Mouse (Mus musculus) heart, embryonic 15.5 days (tissue): Measurements from ENCODE around the gene Myct1. TPM values are rescaled to one million over a fixed set of nuclear protein-coding genes. Genes with fewer than 3 reads are reported as not detected.
A peak's percentile ranks its signal among the peaks of the same experiment; 100 is the strongest.

Source experiments
- ATAC-seq: fragments of 200-750 bp; cut with Nextera tagmentation; replicated peaks from 2 replicates; pipeline ENCODE4 v1.8.0; 2017; ENCODE audit warnings: low read depth, moderate TSS enrichment; ENCODE audit not compliant: insufficient number of reproducible peaks, insufficient read depth, low FRiP score
- H3K27ac ChIP-seq: fragments of 300-500 bp; sonication (generic); 2 replicates; pipeline ENCODE4 v1.5.1; 2015; ENCODE audit warnings: mild to moderate bottlenecking, inconsistent platforms
- H3K27me3 ChIP-seq: fragments of 300-500 bp; sonication (generic); 2 replicates; pipeline ENCODE4 v1.6.1; 2015; ENCODE audit warnings: inconsistent platforms
- H3K36me3 ChIP-seq: fragments of 300-500 bp; sonication (generic); 2 replicates; pipeline ENCODE4 v1.6.1; 2015; ENCODE audit warnings: mild to moderate bottlenecking, inconsistent platforms
- H3K4me1 ChIP-seq: fragments of 300-500 bp; sonication (generic); replicated peaks from 2 replicates; pipeline ENCODE4 v1.6.1; 2015; ENCODE audit warnings: inconsistent platforms
- H3K4me2 ChIP-seq: fragments of 300-500 bp; sonication (generic); 2 replicates; pipeline ENCODE4 v1.6.1; 2015; ENCODE audit warnings: inconsistent platforms, mild to moderate bottlenecking, moderate library complexity
- H3K4me3 ChIP-seq: fragments of 300-500 bp; sonication (generic); 2 replicates; pipeline ENCODE4 v1.5.1; 2015; ENCODE audit warnings: mild to moderate bottlenecking, inconsistent platforms
- H3K9ac ChIP-seq: fragments of 300-500 bp; sonication (generic); 2 replicates; pipeline ENCODE4 v1.6.1; 2015; ENCODE audit warnings: mild to moderate bottlenecking, inconsistent platforms
- H3K9me3 ChIP-seq: fragments of 300-500 bp; sonication (generic); replicated peaks from 2 replicates; pipeline ENCODE4 v1.6.1; 2016; ENCODE audit warnings: inconsistent platforms
- WGBS: fragments of 180-500 bp; shearing (Covaris S2); methylation state at CpG from one replicate; pipeline ENCODE4 v1.1.7; 2015; ENCODE audit warnings: mixed read lengths; 5-methylcytosine and 5-hydroxymethylcytosine counted together
- polyA plus RNA-seq: library from polyadenylated mRNA; unstranded; fragments of >200 nt; fragmentation: Nextera tagmentation; extraction: Ambion mirVana; gene quantifications from 2 replicates; pipeline ENCODE4 v1.2.1, GENCODE M21; 2015

Gene Myct1
- polyA plus RNA-seq, 1 experiment from 2014 or later: 7.9 TPM

DNA sequence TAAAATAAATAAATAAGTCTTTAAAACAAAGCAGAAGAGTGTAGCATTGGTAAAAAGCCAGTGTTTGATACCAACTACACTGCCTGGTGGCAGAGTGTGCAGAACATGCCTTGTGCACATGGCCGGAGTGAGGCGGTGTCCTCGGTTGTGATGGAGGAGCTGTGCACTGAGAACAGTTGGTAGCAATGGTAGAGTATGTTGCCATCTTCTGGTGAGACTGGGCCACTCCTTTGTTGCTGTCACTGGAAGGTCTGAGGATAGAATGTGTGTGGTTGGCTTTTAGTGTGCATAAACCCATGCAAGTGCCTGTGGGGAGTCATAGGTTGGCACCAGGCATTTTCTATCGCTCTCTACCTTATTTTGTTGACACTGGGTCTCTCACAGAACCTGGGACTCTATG lies 24.6 kb upstream of the Myct1 start:
- WGBS: 85% methylated on average over 4 of the region's 4 CpGs
- ATAC-seq: no peak
- no peaks in the 10 kb centered on the region for H3K9me3 ChIP-seq
- H3K4me2 ChIP-seq: no peak overlapping the region
- no peaks in the 10 kb centered on the region for H3K27me3 ChIP-seq
- H3K9ac ChIP-seq: no peak overlapping the region
- H3K4me3 ChIP-seq: no peak overlapping the region
- H3K4me1 ChIP-seq: no peaks in the 10 kb centered on the region
- H3K36me3 ChIP-seq: no peaks in the 10 kb centered on the region
- no peak overlapping the region for H3K27ac ChIP-seq

GRCm38 (mm10) chr10:5570059-5570458 lies 23.5 kb upstream of the Myct1 start:
- ATAC-seq: no peak
- H3K4me3 ChIP-seq: no peak overlapping the region
- no peak overlapping the region for H3K4me2 ChIP-seq
- H3K36me3 ChIP-seq: no peaks in the 10 kb centered on the region
- no peak overlapping the region for H3K9ac ChIP-seq
- H3K27me3 ChIP-seq: no peaks in the 10 kb centered on the region
- WGBS: 67% methylated on average over 8 of the region's 8 CpGs
- H3K9me3 ChIP-seq: no peaks in the 10 kb centered on the region
- H3K27ac ChIP-seq: no peak overlapping the region
- no peaks in the 10 kb centered on the region for H3K4me1 ChIP-seq

DNA sequence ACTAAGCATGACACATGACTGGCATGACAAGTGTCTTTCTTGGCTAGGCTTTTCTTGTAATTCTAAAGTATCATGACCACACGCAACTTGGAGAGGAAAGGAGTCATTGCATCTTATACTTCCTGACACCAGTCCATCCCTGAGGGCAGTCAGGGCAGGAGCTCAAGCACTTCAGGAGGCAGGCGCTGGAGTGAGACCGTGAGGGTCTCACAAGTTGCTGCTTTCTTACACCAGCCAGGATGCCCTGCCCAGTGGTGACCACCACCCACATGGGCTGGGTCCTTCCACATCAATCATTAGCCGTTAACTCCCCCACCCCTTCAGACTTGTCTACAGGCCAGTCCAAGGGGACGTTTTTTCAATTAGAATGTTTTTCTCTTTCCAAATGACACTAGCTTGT lies 22.2 kb upstream of the Myct1 start:
- H3K36me3 ChIP-seq: no peaks in the 10 kb centered on the region
- no peak overlapping the region for H3K9ac ChIP-seq
- 69% methylated on average over 5 of the region's 5 CpGs for WGBS
- H3K9me3 ChIP-seq: no peaks in the 10 kb centered on the region
- H3K27ac ChIP-seq: no peak overlapping the region
- no peaks in the 10 kb centered on the region for H3K4me1 ChIP-seq
- no peaks in the 10 kb centered on the region for H3K27me3 ChIP-seq
- no peak for ATAC-seq
- no peak overlapping the region for H3K4me3 ChIP-seq
- H3K4me2 ChIP-seq: no peak overlapping the region

- Histone ChIP-seq H3K4me2 (no peak overlapping the region), H3K27me3 (no peaks in the 10 kb centered on the region), H3K27ac (no peak overlapping the region), H3K4me1 (no peaks in the 10 kb centered on the region), H3K4me3 (no peak overlapping the region), H3K9ac (no peak overlapping the region), H3K9me3 (no peaks in the 10 kb centered on the region), H3K36me3 (no peaks in the 10 kb centered on the region)
- 57% methylated on average over 2 of the region's 2 CpGs for WGBS
- ATAC-seq: no peak
These were observed 20.2 kb upstream of the Myct1 start for GRCm38 (mm10) chr10:5573328-5573727.

DNA sequence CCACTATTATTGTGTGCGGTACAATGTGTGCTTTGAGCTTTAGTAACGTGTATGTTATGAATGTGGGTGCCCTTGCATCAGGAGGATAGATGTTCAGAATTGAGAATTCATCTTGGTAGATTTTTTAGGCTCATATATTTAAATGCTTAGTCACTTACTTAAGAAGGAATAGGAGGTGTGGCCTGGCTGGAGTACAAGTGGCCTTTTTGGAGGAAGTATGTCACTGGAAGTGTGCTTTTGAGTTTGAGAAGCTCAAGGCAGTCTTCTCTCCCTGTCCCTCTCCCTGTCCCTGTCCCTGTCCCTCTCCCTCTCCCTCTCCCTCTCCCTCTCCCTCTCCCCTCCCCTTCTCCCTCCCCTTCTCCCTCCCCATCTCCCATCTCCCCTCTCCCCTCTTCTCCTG lies 2.5 kb upstream of the Myct1 start:
- Histone ChIP-seq H3K4me3 (no peak overlapping the region), H3K27ac (peak overlapping the region; percentile 65; the same call in 1 of the 2 replicates), H3K36me3 (no peaks in the 10 kb centered on the region), H3K4me1 (peaks cover 6% of the 10 kb centered on the region; the same call in 1 of the 2 replicates), H3K9ac (no peak overlapping the region), H3K9me3 (no peaks in the 10 kb centered on the region), H3K4me2 (no peak overlapping the region), H3K27me3 (no peaks in the 10 kb centered on the region)
- ATAC-seq: no peak
- 87% methylated on average over 2 of the region's 2 CpGs for WGBS

GRCm38 (mm10) chr10:5591996-5592395 lies 1.6 kb upstream of the Myct1 start:
- Histone ChIP-seq H3K4me1 (peaks cover 6% of the 10 kb centered on the region; the same call in 1 of the 2 replicates), H3K4me2 (no peak overlapping the region), H3K4me3 (no peak overlapping the region), H3K27me3 (no peaks in the 10 kb centered on the region), H3K27ac (peak overlapping the region; percentile 65), H3K36me3 (no peaks in the 10 kb centered on the region), H3K9me3 (no peaks in the 10 kb centered on the region), H3K9ac (no peak overlapping the region)
- WGBS: 66% methylated on average over 4 of the region's 4 CpGs
- ATAC-seq: 0 out of 2 replicates have a peak, but pooled peaks have one; percentile 35

GRCm38 (mm10) chr10:5594457-5594856 lies 882 bp downstream of the Myct1 start:
- no peak for ATAC-seq
- peak overlapping the region; percentile 31 for H3K4me3 ChIP-seq
- WGBS: 55% methylated on average over 5 of the region's 5 CpGs
- H3K4me1 ChIP-seq: peaks cover 6% of the 10 kb centered on the region; the same call in 1 of the 2 replicates
- H3K4me2 ChIP-seq: peak overlapping the region; percentile 9; the same call in 1 of the 2 replicates
- H3K27me3 ChIP-seq: no peaks in the 10 kb centered on the region
- H3K27ac ChIP-seq: no peak overlapping the region
- H3K9ac ChIP-seq: 0 out of 2 replicates have a peak overlapping the region, but pooled peaks have one; percentile 10
- no peaks in the 10 kb centered on the region for H3K36me3 ChIP-seq
- H3K9me3 ChIP-seq: no peaks in the 10 kb centered on the region

DNA sequence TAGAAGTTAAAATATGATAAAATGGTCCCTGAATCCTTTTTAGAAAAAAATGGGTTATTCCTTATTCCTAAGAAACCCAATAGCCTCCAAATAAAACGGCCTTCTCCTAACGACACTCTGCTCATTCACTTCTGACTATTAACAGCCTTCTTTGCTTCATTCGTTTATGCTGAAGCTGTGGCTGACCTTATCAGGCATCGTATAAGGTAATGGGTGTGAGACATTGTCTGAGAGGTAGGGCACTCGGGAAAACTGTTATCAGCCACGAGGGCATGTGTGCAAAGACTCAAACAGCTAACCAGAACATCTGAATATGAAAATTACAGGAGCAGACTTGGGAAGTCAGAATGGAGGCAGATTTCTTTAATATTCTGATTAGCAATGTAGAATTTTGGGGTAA lies 3.0 kb downstream of the Myct1 start:
- Histone ChIP-seq H3K9ac (no peak overlapping the region), H3K4me3 (no peak overlapping the region), H3K9me3 (no peaks in the 10 kb centered on the region), H3K4me2 (no peak overlapping the region), H3K4me1 (peaks cover 6% of the 10 kb centered on the region; the same call in 1 of the 2 replicates), H3K36me3 (no peaks in the 10 kb centered on the region), H3K27me3 (no peaks in the 10 kb centered on the region), H3K27ac (no peak overlapping the region)
- WGBS: 29% methylated on average over 6 of the region's 6 CpGs
- ATAC-seq: no peak

DNA sequence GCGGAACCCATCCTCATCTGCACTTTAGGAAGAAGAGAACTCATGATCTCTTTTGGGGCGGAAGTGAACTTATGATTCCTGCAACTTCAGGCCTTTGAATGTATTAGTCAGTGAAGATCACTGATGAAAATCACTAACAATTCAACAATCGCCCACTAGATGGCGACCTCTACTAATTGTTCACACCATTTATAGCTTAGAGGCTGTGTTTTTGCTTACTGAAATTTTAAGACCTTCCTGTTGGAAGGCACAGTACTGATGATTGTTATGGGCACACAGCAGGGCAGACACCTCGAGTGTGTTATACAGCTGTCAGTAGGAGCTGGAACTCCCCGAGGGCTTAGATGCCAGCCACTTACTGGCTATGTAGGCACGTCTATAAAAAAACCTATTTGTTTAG lies 6.5 kb downstream of the Myct1 start:
- H3K27me3 ChIP-seq: no peaks in the 10 kb centered on the region
- no peak overlapping the region for H3K9ac ChIP-seq
- no peaks in the 10 kb centered on the region for H3K9me3 ChIP-seq
- H3K36me3 ChIP-seq: no peaks in the 10 kb centered on the region
- 0 out of 2 replicates have a peak, but pooled peaks cover 3% of the 10 kb centered on the region for H3K4me1 ChIP-seq
- 19% methylated on average over 7 of the region's 7 CpGs for WGBS
- no peak overlapping the region for H3K27ac ChIP-seq
- H3K4me3 ChIP-seq: no peak overlapping the region
- ATAC-seq: no peak
- H3K4me2 ChIP-seq: no peak overlapping the region

- H3K4me1 ChIP-seq: 0 out of 2 replicates have a peak, but pooled peaks cover 3% of the 10 kb centered on the region
- WGBS: 59% methylated on average over 10 of the region's 10 CpGs
- no peaks in the 10 kb centered on the region for H3K27me3 ChIP-seq
- no peak for ATAC-seq
- H3K27ac ChIP-seq: no peak overlapping the region
- H3K4me3 ChIP-seq: no peak overlapping the region
- no peak overlapping the region for H3K9ac ChIP-seq
- H3K36me3 ChIP-seq: no peaks in the 10 kb centered on the region
- no peak overlapping the region; the same call in 1 of the 2 replicates for H3K4me2 ChIP-seq
- H3K9me3 ChIP-seq: no peaks in the 10 kb centered on the region
These were observed 9.9 kb downstream of the Myct1 start for GRCm38 (mm10) chr10:5603512-5603911.

- Histone ChIP-seq H3K9ac (no peak overlapping the region), H3K4me2 (no peak overlapping the region), H3K27ac (no peak overlapping the region), H3K9me3 (no peaks in the 10 kb centered on the region), H3K27me3 (no peaks in the 10 kb centered on the region), H3K4me3 (no peak overlapping the region), H3K36me3 (no peaks in the 10 kb centered on the region), H3K4me1 (0 out of 2 replicates have a peak, but pooled peaks cover 3% of the 10 kb centered on the region)
- no peak for ATAC-seq
- 76% methylated on average over 13 of the region's 13 CpGs for WGBS
These were observed 10.8 kb downstream of the Myct1 start for GRCm38 (mm10) chr10:5604371-5604770.

DNA sequence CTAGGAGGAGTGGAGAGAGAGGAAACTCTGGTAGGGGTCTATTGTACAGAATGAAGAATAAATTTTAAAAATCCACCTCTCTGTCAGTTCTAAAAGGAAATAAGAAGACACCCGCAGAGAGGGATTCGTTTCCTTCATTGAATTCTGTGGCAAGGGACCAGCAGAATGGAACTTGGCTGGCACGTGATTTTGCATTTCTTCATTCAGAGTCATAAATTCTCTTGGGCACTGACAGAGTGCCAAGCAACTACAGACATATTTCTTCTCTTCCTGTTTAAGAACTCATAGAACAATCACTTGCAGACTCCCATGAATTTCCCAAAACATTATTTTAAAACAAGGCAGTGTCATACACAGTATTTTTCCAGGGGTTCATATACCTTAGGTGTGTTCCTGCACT lies 15.3 kb downstream of the Myct1 start:
- Histone ChIP-seq H3K36me3 (no peaks in the 10 kb centered on the region), H3K27ac (no peak overlapping the region), H3K9ac (no peak overlapping the region), H3K9me3 (no peaks in the 10 kb centered on the region), H3K4me2 (no peak overlapping the region), H3K4me3 (no peak overlapping the region), H3K4me1 (no peaks in the 10 kb centered on the region), H3K27me3 (no peaks in the 10 kb centered on the region)
- no peak for ATAC-seq
- 75% methylated on average over 3 of the region's 3 CpGs for WGBS
